Mouse (Mus musculus) ES-E14 (cell line): ENCODE data around the gene Dlgap1.

Experiments
- CHD2 ChIP-seq: IDR thresholded peaks from 2 replicates; pipeline ENCODE4 v1.6.1; 2014; ENCODE audit warnings: mild to moderate bottlenecking, low read depth, low read length, inconsistent platforms
- HCFC1 ChIP-seq: IDR thresholded peaks from 2 replicates; pipeline ENCODE4 v1.6.1; 2012; ENCODE audit warnings: low read length, inconsistent platforms, borderline replicate concordance; ENCODE audit not compliant: insufficient read depth
- ZC3H11A ChIP-seq: IDR thresholded peaks from 2 replicates; pipeline ENCODE4 v1.6.1; 2012; ENCODE audit warnings: low read depth, mild to moderate bottlenecking, inconsistent platforms, low read length, borderline replicate concordance
- ZNF384 ChIP-seq: IDR thresholded peaks from 2 replicates; pipeline ENCODE4 v1.6.1; 2012; ENCODE audit warnings: low read depth, low read length, inconsistent platforms

- TF ChIP-seq ZNF384 (no peak), CHD2 (no peak), HCFC1 (no peak), ZC3H11A (no peak)
Measured at GRCm38 (mm10) chr17:70534321-70534720, 565.4 kb downstream of the Dlgap1 start.
